12 mouse cellular contexts compared by ENCODE assay signal in the genomic region with DNA sequence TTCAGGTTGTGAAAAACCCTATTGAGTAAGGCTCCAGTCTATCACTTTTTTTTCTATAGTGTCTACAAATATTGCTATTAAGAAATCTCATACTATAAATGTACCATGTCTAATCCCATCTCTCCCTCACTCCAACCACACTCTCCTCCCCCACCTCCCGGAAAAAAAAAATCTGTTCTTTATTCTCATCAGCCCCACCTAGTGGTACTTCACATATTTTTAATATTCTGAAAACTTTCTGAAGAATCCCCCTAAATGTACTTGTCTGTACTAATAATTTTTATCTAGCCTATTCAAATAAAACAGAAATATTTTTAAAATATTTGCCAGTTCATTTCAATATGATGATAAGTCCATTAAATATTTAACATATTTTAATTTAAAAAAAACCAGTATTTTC.
A peak's percentile ranks its signal among the peaks of the same experiment; 100 is the strongest.
DNase-seq lines count a peak whose midpoint lies in the region; TF ChIP-seq lines count a peak whose summit lies in the region.
"Had no signal": no experiment of that assay in that cellular context is flagged by ENCODE, and none has a peak within 500 bp of the region (broad histone marks: within the 10 kb centered on the region; RNA-seq: fewer than 3 reads in every experiment).

No protein-coding gene starts in this region.

- no peak overlapping the region for H3K27ac ChIP-seq in left cerebral cortex, adult 2 months
- H3K27ac ChIP-seq: hindbrain, embryonic 15.5 days had no signal

- H3K4me3 ChIP-seq in left cerebral cortex, adult 2 months, result no peak overlapping the region
- H3K4me3 ChIP-seq: hindbrain, embryonic 15.5 days; megakaryocyte, embryonic 14.5 days had no signal

- TF ChIP-seq CTCF in left cerebral cortex, adult 2 months (IDR thresholded peaks at IDR 0.05), result peak; percentile 66

- intact Hi-C loops in left cerebral cortex, adult 2 months (cut with DNase I), result loop anchor here (1.0 to 5.0 kb wide), 2 partner anchors 84 to 721 kb away; no protein-coding TSS in a partner anchor

- DNase-seq in embryo, embryonic 10 days (ENCODE audit: low spot score), result peak; percentile 22
- no peak for DNase-seq in embryo, embryonic 9.5 days (ENCODE audit: extremely low spot score)
- DNase-seq in left cerebral cortex, adult 2 months (ENCODE audit: extremely low spot score in 1 of 2, low spot score in 2 of 2), result no peak
- no peak for DNase-seq in left cerebral cortex, adult 9 months (ENCODE audit: low spot score in 2 of 2)
- peak; percentile 40 for DNase-seq in MN1 (ENCODE audit: low spot score)
- DNase-seq in retina, adult 2 months (ENCODE audit: low read depth, low spot score), result peak; percentile 36
- DNase-seq in urinary bladder, postnatal 25 days (ENCODE audit: low spot score), result no peak
- no peak for DNase-seq in frontal cortex, postnatal 25 days (ENCODE audit: low spot score in 2 of 2)
- DNase-seq: gastrocnemius, postnatal 25 days; kidney, postnatal 4 days had no signal

Comparison
In these comparisons a context has a peak if more than half of its experiments do, and no peak if none do; other contexts are left out.
1. DNase-seq: peak in embryo, embryonic 10 days (single experiment), MN1 (single experiment) and retina, adult 2 months (single experiment); none in embryo, embryonic 9.5 days (single experiment), left cerebral cortex, adult 2 months (0 of 2), left cerebral cortex, adult 9 months (0 of 2), urinary bladder, postnatal 25 days (single experiment) and frontal cortex, postnatal 25 days (0 of 2).